Mouse (Mus musculus) embryonic facial prominence, embryonic 14.5 days (tissue): ENCODE results near the gene Nle1. TPM values are rescaled to one million over a fixed set of nuclear protein-coding genes. Genes with fewer than 3 reads are reported as not detected.

ENCODE experiments used
- ATAC-seq: fragments of 200-750 bp; cut with Nextera tagmentation; 2 replicates; pipeline ENCODE4 v1.8.0; 2017; ENCODE audit warnings: low read depth, moderate number of reproducible peaks, moderate TSS enrichment
- DNase-seq: peaks from one replicate; pipeline ENCODE4 v3.0.0-alpha.2; 2015; ENCODE audit warnings: low spot score
- H3K27ac ChIP-seq: fragments of 300-500 bp; sonication (generic); replicated peaks from 2 replicates; pipeline ENCODE4 v1.5.1; 2014; ENCODE audit warnings: low read depth, mild to moderate bottlenecking, low read length, moderate library complexity
- H3K27me3 ChIP-seq: fragments of 300-500 bp; sonication (generic); replicated peaks from 2 replicates; pipeline ENCODE4 v1.6.1; 2014; ENCODE audit warnings: low read length; ENCODE audit not compliant: control insufficient read depth, insufficient read depth
- H3K36me3 ChIP-seq: fragments of 300-500 bp; sonication (generic); 2 replicates; pipeline ENCODE4 v1.6.1; 2014; ENCODE audit warnings: low read length, mixed read lengths; ENCODE audit not compliant: control insufficient read depth, insufficient read depth
- H3K4me1 ChIP-seq: fragments of 300-500 bp; sonication (generic); 2 replicates; pipeline ENCODE4 v1.6.1; 2014; ENCODE audit warnings: antibody characterized with exemption, low read length; ENCODE audit not compliant: control insufficient read depth, insufficient read depth
- H3K4me2 ChIP-seq: fragments of 300-500 bp; sonication (generic); 2 replicates; pipeline ENCODE4 v1.6.1; 2014; ENCODE audit warnings: low read depth, mild to moderate bottlenecking, low read length, moderate library complexity, mixed read lengths
- H3K4me3 ChIP-seq: fragments of 300-500 bp; sonication (generic); 2 replicates; pipeline ENCODE4 v1.5.1; 2014; ENCODE audit warnings: low read depth, mild to moderate bottlenecking, low read length
- H3K9ac ChIP-seq: fragments of 300-500 bp; sonication (generic); 2 replicates; pipeline ENCODE4 v1.6.1; 2014; ENCODE audit warnings: low read depth, mild to moderate bottlenecking, low read length, moderate library complexity, mixed read lengths
- H3K9me3 ChIP-seq: fragments of 300-500 bp; sonication (generic); 2 replicates; pipeline ENCODE4 v1.6.1; 2016; ENCODE audit warnings: low read length; ENCODE audit not compliant: control insufficient read depth
- WGBS: fragments of 180-500 bp; shearing (Covaris S2); extraction: QIAGEN DNeasy Blood & Tissue Kit; methylation state at CpG from one replicate; pipeline ENCODE4 v1.1.7; 2014; 5-methylcytosine and 5-hydroxymethylcytosine counted together
- polyA plus RNA-seq: library from polyadenylated mRNA; unstranded; fragments of >200 nt; fragmentation: Nextera tagmentation; extraction: Ambion mirVana; gene quantifications from 2 replicates; pipeline ENCODE4 v1.2.1, GENCODE M21; 2014

Nle1 gene
- polyA plus RNA-seq, 1 experiment from 2014 or later: 24.3 TPM

GRCm38 (mm10) chr11:82857307-82857848 is 50.8 kb downstream of the Nle1 start:
- DNase-seq (no peak), ATAC-seq (no peak)
- WGBS: 70% methylated on average over 13 of the region's 13 CpGs
- no peaks in the 10 kb centered on the region for H3K27me3 ChIP-seq
- H3K4me2 ChIP-seq: no peak overlapping the region
- H3K27ac ChIP-seq: no peak overlapping the region
- H3K36me3 ChIP-seq: no peaks in the 10 kb centered on the region
- no peaks in the 10 kb centered on the region for H3K9me3 ChIP-seq
- H3K4me1 ChIP-seq: no peaks in the 10 kb centered on the region
- H3K9ac ChIP-seq: no peak overlapping the region
- H3K4me3 ChIP-seq: no peak overlapping the region

- 72% methylated on average over 10 of the region's 10 CpGs for WGBS
- Histone ChIP-seq H3K36me3 (no peaks in the 10 kb centered on the region), H3K4me1 (no peaks in the 10 kb centered on the region), H3K27ac (no peak overlapping the region), H3K27me3 (no peaks in the 10 kb centered on the region), H3K4me3 (no peak overlapping the region), H3K9me3 (no peaks in the 10 kb centered on the region), H3K4me2 (no peak overlapping the region), H3K9ac (no peak overlapping the region)
- ATAC-seq (no peak), DNase-seq (no peak)
These were observed 52.2 kb downstream of the Nle1 start for GRCm38 (mm10) chr11:82856032-82856431.

GRCm38 (mm10) chr11:82855327-82855973 is 52.8 kb downstream of the Nle1 start:
- ATAC-seq (no peak), DNase-seq (no peak)
- Histone ChIP-seq H3K27ac (no peak overlapping the region), H3K9ac (no peak overlapping the region), H3K36me3 (no peaks in the 10 kb centered on the region), H3K9me3 (no peaks in the 10 kb centered on the region), H3K27me3 (no peaks in the 10 kb centered on the region), H3K4me3 (no peak overlapping the region), H3K4me2 (no peak overlapping the region), H3K4me1 (no peaks in the 10 kb centered on the region; the same call in 1 of the 2 replicates)
- WGBS: 79% methylated on average over 9 of the region's 9 CpGs

GRCm38 (mm10) chr11:82854111-82854510 is 54.1 kb downstream of the Nle1 start:
- no peak overlapping the region for H3K9ac ChIP-seq
- no peaks in the 10 kb centered on the region; the same call in 1 of the 2 replicates for H3K4me1 ChIP-seq
- 88% methylated on average over 6 of the region's 6 CpGs for WGBS
- no peaks in the 10 kb centered on the region for H3K9me3 ChIP-seq
- DNase-seq (no peak), ATAC-seq (no peak)
- H3K36me3 ChIP-seq: no peaks in the 10 kb centered on the region
- no peak overlapping the region for H3K27ac ChIP-seq
- H3K27me3 ChIP-seq: no peaks in the 10 kb centered on the region
- H3K4me2 ChIP-seq: no peak overlapping the region
- no peak overlapping the region for H3K4me3 ChIP-seq

GRCm38 (mm10) chr11:82852958-82853357 is 55.3 kb downstream of the Nle1 start:
- Histone ChIP-seq H3K4me1 (no peaks in the 10 kb centered on the region; the same call in 1 of the 2 replicates), H3K36me3 (no peaks in the 10 kb centered on the region), H3K9me3 (no peaks in the 10 kb centered on the region), H3K4me3 (no peak overlapping the region), H3K27me3 (no peaks in the 10 kb centered on the region), H3K4me2 (no peak overlapping the region), H3K9ac (no peak overlapping the region), H3K27ac (no peak overlapping the region)
- ATAC-seq: no peak
- DNase-seq: no peak
- WGBS: 86% methylated on average over 7 of the region's 7 CpGs

- H3K9ac ChIP-seq: no peak overlapping the region
- DNase-seq: no peak
- no peak overlapping the region for H3K4me2 ChIP-seq
- H3K27ac ChIP-seq: no peak overlapping the region
- no peaks in the 10 kb centered on the region for H3K36me3 ChIP-seq
- no peaks in the 10 kb centered on the region for H3K27me3 ChIP-seq
- no peak for ATAC-seq
- WGBS: 79% methylated on average over 10 of the region's 10 CpGs
- no peak overlapping the region for H3K4me3 ChIP-seq
- H3K9me3 ChIP-seq: no peaks in the 10 kb centered on the region
- no peaks in the 10 kb centered on the region; the same call in 1 of the 2 replicates for H3K4me1 ChIP-seq
These were observed 55.7 kb downstream of the Nle1 start for GRCm38 (mm10) chr11:82852540-82852939.

- no peak overlapping the region for H3K4me3 ChIP-seq
- H3K27me3 ChIP-seq: no peaks in the 10 kb centered on the region
- no peak overlapping the region for H3K9ac ChIP-seq
- no peaks in the 10 kb centered on the region; the same call in 1 of the 2 replicates for H3K4me1 ChIP-seq
- H3K36me3 ChIP-seq: no peaks in the 10 kb centered on the region
- no peak overlapping the region for H3K4me2 ChIP-seq
- H3K9me3 ChIP-seq: no peaks in the 10 kb centered on the region
- ATAC-seq (no peak), DNase-seq (no peak)
- no peak overlapping the region for H3K27ac ChIP-seq
- 86% methylated on average over 11 of the region's 11 CpGs for WGBS
These were observed 56.1 kb downstream of the Nle1 start for GRCm38 (mm10) chr11:82852115-82852514.
